Mouse (Mus musculus) megakaryocyte, embryonic 14.5 days (primary cell): ENCODE results near the gene Tstd2.

Source experiments
- FLI1 ChIP-seq: IDR thresholded peaks from 2 replicates; pipeline ENCODE4 v1.6.1; 2012; ENCODE audit warnings: low read length, inconsistent platforms, mixed read lengths
- GATA1 ChIP-seq: IDR thresholded peaks from 3 replicates; pipeline ENCODE4 v1.6.1; 2012; ENCODE audit warnings: mixed read lengths, low read length, inconsistent platforms, borderline replicate concordance

- TF ChIP-seq GATA1 (no peak), FLI1 (no peak)
Measured at GRCm38 (mm10) chr4:46126541-46126940, 12.0 kb downstream of the Tstd2 start.
